Mouse (Mus musculus): ENCODE results near the gene Myl10.

Gene Myl10

DNA sequence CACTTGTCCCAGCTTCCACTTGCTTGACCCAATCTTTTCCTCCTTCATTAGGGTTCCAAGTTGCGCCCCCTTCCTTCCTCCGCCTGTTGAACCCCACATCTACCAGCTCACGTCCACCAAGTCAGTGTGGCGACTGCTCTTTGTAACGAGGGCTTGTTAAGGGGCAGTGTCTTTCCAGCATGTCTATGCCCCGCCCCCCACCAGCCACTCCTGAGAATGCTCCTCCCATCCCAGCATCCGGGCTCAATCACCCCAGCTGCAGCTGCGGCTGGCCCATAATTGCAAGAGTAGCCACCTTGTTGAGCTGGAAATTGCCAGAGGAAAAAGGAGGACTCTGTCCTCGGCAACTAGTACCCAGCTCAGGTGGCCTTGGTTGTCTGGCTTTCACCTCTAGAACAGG, 53.6 kb downstream of the Myl10 start:
- TF ChIP-seq GATA4 (IDR thresholded peaks at IDR 0.05; ENCODE audit: insufficient replicate concordance, low read length), result no peak

All from liver, adult (tissue).